Mouse (Mus musculus) limb, embryonic 11.5 days (tissue): ENCODE data around the gene Prkar2a. TPM values are rescaled to one million over a fixed set of nuclear protein-coding genes. Genes with fewer than 3 reads are reported as not detected.

Experiments used
- ATAC-seq: fragments of 200-750 bp; cut with Nextera tagmentation; 2 replicates; pipeline ENCODE4 v1.8.0; 2017; ENCODE audit warnings: low read depth; ENCODE audit not compliant: insufficient number of reproducible peaks, low FRiP score, low TSS enrichment
- DNase-seq: peaks from one replicate; pipeline ENCODE4 v3.0.0-alpha.2; 2015; ENCODE audit warnings: low spot score
- H3K27ac ChIP-seq: fragments of 300-500 bp; sonication (generic); replicated peaks from 2 replicates; pipeline ENCODE4 v1.5.1; 2014; ENCODE audit warnings: low read depth, mild to moderate bottlenecking, low read length
- H3K27me3 ChIP-seq: fragments of 300-500 bp; sonication (generic); 2 replicates; pipeline ENCODE4 v1.6.1; 2014; ENCODE audit warnings: mild to moderate bottlenecking, low read length, mixed read lengths; ENCODE audit not compliant: control insufficient read depth, insufficient read depth
- H3K36me3 ChIP-seq: fragments of 300-500 bp; sonication (generic); 2 replicates; pipeline ENCODE4 v1.6.1; 2014; ENCODE audit warnings: mild to moderate bottlenecking, low read length, moderate library complexity, mixed read lengths; ENCODE audit not compliant: control insufficient read depth, insufficient read depth
- H3K4me1 ChIP-seq: fragments of 300-500 bp; sonication (generic); 2 replicates; pipeline ENCODE4 v1.6.1; 2014; ENCODE audit warnings: low read length, mixed read lengths; ENCODE audit not compliant: control insufficient read depth, insufficient read depth
- H3K4me2 ChIP-seq: fragments of 300-500 bp; sonication (generic); 2 replicates; pipeline ENCODE4 v1.6.1; 2014; ENCODE audit warnings: low read depth, mild to moderate bottlenecking, moderate library complexity; ENCODE audit not compliant: severe bottlenecking
- H3K4me3 ChIP-seq: fragments of 300-500 bp; sonication (generic); 2 replicates; pipeline ENCODE4 v1.5.1; 2014; ENCODE audit warnings: low read depth, low read length
- H3K9ac ChIP-seq: fragments of 300-500 bp; sonication (generic); 2 replicates; pipeline ENCODE4 v1.6.1; 2014; ENCODE audit warnings: mild to moderate bottlenecking, low read length
- H3K9me3 ChIP-seq: fragments of 300-500 bp; sonication (generic); 2 replicates; pipeline ENCODE4 v1.6.1; 2016; ENCODE audit warnings: low read length; ENCODE audit not compliant: control insufficient read depth
- WGBS: fragments of 180-500 bp; shearing (Covaris S2); extraction: QIAGEN DNeasy Blood & Tissue Kit; methylation state at CpG from one replicate; pipeline ENCODE4 v1.1.7; 2014; 5-methylcytosine and 5-hydroxymethylcytosine counted together
- polyA plus RNA-seq: library from polyadenylated mRNA; unstranded; fragments of >200 nt; fragmentation: Nextera tagmentation; extraction: Ambion mirVana; gene quantifications from 2 replicates; pipeline ENCODE4 v1.2.1, GENCODE M21; 2014

Gene Prkar2a
- polyA plus RNA-seq, 1 experiment from 2014 or later = 32.5 TPM

DNA sequence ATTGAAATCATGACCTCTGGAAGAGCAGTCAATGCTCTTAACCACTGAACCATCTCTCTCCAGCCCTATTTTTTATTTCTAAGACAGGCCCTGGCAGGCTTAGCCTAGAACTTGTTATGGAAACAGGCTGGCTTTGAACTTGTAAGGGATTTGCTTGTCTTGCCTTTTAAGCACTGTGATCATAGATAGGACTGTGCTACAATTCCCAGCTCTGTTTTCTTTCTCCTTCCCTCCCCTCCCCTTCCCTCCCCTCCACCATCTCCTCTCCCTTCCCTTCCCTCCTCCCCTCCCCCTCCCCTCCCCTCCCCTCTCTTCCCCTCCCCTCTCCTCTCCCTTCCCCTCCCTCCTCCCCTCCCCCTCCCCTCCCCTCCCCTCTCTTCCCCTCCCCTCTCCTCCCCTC is 13.4 kb downstream of the Prkar2a start:
- no peak overlapping the region for H3K4me3 ChIP-seq
- no peaks in the 10 kb centered on the region for H3K36me3 ChIP-seq
- no peaks in the 10 kb centered on the region for H3K27me3 ChIP-seq
- no peak overlapping the region for H3K9ac ChIP-seq
- H3K9me3 ChIP-seq = no peaks in the 10 kb centered on the region
- H3K4me1 ChIP-seq = no peaks in the 10 kb centered on the region
- no peak overlapping the region for H3K4me2 ChIP-seq
- no peak overlapping the region for H3K27ac ChIP-seq
- ATAC-seq (no peak), DNase-seq (no peak)

DNA sequence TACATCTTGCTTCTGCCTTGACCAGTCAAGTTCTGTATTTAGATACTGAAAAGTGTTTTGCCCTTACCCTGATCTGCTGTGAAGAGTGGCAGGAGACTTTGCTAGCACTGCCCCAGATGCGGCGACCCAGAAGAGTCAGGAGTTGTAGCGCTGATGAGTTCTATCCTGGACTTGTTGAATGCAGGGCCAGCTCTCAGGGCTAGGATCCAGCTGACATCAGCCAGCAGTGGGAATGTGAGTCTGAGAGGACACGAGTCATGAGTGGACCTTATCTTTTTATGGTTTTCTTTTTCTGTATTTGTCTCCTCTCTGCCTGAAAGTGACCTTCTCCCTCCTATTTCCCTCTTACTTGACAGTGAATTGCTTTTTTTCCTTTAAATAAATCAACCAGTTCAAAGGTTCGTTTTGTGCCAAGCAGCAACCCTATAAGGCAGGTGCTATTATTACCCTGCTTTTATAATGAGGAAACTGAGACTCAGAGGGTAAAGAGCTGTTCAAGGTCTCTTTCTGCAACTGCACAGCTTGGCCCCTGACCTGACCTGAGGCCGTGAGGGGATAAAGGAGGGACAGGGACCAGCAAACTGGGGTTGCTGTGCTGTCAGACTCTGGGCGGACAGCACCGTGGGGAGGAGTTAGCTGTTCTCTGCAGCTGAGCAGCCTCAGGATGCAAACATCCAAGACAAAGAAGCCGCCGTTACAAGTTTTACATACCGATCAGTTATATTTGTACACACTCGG is 14.4 kb downstream of the Prkar2a start:
- no peak for DNase-seq
- no peak overlapping the region for H3K4me3 ChIP-seq
- no peak for ATAC-seq
- no peaks in the 10 kb centered on the region for H3K9me3 ChIP-seq
- WGBS = 56% methylated on average over 12 of the region's 12 CpGs
- no peak overlapping the region for H3K27ac ChIP-seq
- H3K36me3 ChIP-seq = no peaks in the 10 kb centered on the region
- no peaks in the 10 kb centered on the region for H3K27me3 ChIP-seq
- no peaks in the 10 kb centered on the region for H3K4me1 ChIP-seq
- H3K9ac ChIP-seq = no peak overlapping the region
- no peak overlapping the region for H3K4me2 ChIP-seq

DNA sequence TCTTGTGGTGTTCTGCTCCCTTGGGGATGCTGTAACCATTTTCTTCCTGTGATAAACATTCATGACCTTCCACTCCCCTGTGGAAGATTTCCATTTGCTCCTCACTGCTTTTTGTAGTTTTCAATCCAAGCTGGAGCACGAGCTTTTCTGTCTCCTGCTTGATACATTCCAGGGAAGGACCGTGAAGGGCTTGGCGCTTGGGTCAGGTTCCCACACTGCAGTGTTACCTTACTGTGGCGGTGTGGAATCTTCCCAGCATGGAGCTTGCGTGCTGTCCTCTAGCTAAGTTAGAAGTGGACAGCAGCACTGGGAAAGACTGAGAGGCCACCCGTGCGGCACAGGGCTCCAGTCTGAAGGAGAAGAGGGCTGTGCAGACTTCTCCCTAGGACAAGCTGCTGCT is 15.5 kb downstream of the Prkar2a start:
- H3K4me2 ChIP-seq = no peak overlapping the region
- WGBS = 77% methylated on average over 7 of the region's 7 CpGs
- H3K27me3 ChIP-seq = no peaks in the 10 kb centered on the region
- no peak for DNase-seq
- H3K4me3 ChIP-seq = no peak overlapping the region
- no peak overlapping the region for H3K27ac ChIP-seq
- no peaks in the 10 kb centered on the region for H3K9me3 ChIP-seq
- no peaks in the 10 kb centered on the region for H3K36me3 ChIP-seq
- ATAC-seq = no peak
- H3K9ac ChIP-seq = no peak overlapping the region
- H3K4me1 ChIP-seq = no peaks in the 10 kb centered on the region

DNA sequence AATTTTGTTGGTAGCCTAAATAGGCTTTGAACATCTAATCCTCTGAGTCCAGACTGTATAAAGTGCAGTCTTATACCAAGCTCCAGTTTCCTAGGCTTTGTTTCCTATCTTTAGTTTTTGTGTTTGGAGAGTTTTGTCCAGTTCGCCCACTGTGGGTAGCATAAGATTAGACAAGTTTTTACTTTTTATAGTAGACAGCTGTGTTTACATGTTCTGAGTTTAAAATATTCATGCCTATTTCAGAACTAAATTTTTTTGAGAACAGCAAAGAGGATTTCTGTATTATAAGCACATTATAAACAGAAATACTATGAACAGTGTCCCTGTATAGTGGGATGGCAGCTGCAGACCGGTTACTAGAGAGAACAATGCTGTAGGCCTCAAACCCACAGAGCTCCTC is 18.1 kb downstream of the Prkar2a start:
- Histone ChIP-seq H3K27ac (no peak overlapping the region), H3K9me3 (no peaks in the 10 kb centered on the region), H3K4me3 (no peak overlapping the region), H3K27me3 (no peaks in the 10 kb centered on the region), H3K4me1 (no peaks in the 10 kb centered on the region), H3K9ac (no peak overlapping the region), H3K4me2 (no peak overlapping the region), H3K36me3 (no peaks in the 10 kb centered on the region)
- DNase-seq (no peak), ATAC-seq (no peak)
- WGBS = 91% methylated on average over 2 of the region's 2 CpGs

- H3K4me3 ChIP-seq = no peak overlapping the region
- H3K9me3 ChIP-seq = no peaks in the 10 kb centered on the region
- ATAC-seq = no peak
- 95% methylated on average over 8 of the region's 8 CpGs for WGBS
- no peak overlapping the region for H3K9ac ChIP-seq
- H3K4me1 ChIP-seq = no peaks in the 10 kb centered on the region
- H3K27me3 ChIP-seq = no peaks in the 10 kb centered on the region
- H3K27ac ChIP-seq = no peak overlapping the region
- no peaks in the 10 kb centered on the region for H3K36me3 ChIP-seq
- no peak for DNase-seq
- H3K4me2 ChIP-seq = no peak overlapping the region
Measured at GRCm38 (mm10) chr9:108708833-108709232, 19.7 kb downstream of the Prkar2a start.

- no peak for ATAC-seq
- Histone ChIP-seq H3K27me3 (no peaks in the 10 kb centered on the region), H3K4me2 (no peak overlapping the region), H3K36me3 (no peaks in the 10 kb centered on the region), H3K27ac (no peak overlapping the region), H3K9me3 (no peaks in the 10 kb centered on the region), H3K9ac (no peak overlapping the region), H3K4me3 (no peak overlapping the region), H3K4me1 (no peaks in the 10 kb centered on the region)
- no peak for DNase-seq
- 84% methylated on average over 7 of the region's 7 CpGs for WGBS
Measured at GRCm38 (mm10) chr9:108710767-108711166, 21.7 kb downstream of the Prkar2a start.

DNA sequence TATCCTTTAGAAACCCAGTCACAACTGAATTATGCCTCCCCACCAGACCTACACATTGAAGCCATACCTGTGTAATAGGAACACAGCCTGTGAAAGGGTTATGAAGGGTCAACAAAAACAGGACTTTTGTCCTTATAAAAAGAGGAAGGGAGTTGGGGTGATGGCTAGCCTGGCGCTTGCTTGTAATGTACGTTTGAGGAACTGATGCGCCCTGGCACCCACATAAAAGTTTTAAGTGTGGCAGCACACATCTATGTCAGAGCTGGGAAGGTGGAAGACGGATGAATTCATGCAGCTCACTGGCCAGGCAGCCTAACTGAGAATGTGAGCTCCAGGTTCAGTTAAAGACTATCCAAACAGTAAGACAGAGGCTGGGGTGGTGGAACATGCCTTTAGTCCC is 27.1 kb downstream of the Prkar2a start:
- no peak overlapping the region for H3K4me2 ChIP-seq
- 0 out of 2 replicates have a peak, but pooled peaks cover 2% of the 10 kb centered on the region for H3K36me3 ChIP-seq
- no peak overlapping the region for H3K9ac ChIP-seq
- no peak overlapping the region for H3K27ac ChIP-seq
- H3K27me3 ChIP-seq = no peaks in the 10 kb centered on the region
- 89% methylated on average over 4 of the region's 4 CpGs for WGBS
- DNase-seq (no peak), ATAC-seq (no peak)
- no peaks in the 10 kb centered on the region for H3K9me3 ChIP-seq
- no peak overlapping the region for H3K4me3 ChIP-seq
- no peaks in the 10 kb centered on the region for H3K4me1 ChIP-seq

DNA sequence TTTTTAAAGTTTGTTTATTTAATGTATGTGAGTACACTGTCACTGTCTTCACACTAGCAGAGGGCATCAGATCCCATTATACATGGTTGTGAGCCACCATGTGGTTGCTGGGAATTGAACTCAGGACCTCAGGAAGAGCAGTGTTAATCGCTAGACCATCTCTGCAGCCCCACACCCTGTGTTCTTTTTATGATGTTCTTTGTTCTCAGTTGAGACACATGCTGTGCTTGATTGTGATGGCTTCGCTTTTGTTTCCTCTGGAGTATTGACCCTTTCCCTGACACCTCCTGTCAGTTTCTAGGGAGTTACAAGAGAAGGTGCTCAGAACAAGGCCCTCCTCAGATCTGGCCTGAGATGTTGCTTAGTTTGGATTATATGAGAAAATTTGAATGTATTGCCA is 34.6 kb downstream of the Prkar2a start:
- H3K4me2 ChIP-seq = no peak overlapping the region
- 0 out of 2 replicates have a peak, but pooled peaks cover 2% of the 10 kb centered on the region for H3K36me3 ChIP-seq
- H3K9me3 ChIP-seq = no peaks in the 10 kb centered on the region
- no peak for DNase-seq
- ATAC-seq = no peak
- no peaks in the 10 kb centered on the region for H3K4me1 ChIP-seq
- 48% methylated on average over 2 of the region's 2 CpGs for WGBS
- no peak overlapping the region for H3K9ac ChIP-seq
- no peak overlapping the region for H3K4me3 ChIP-seq
- H3K27ac ChIP-seq = no peak overlapping the region
- H3K27me3 ChIP-seq = no peaks in the 10 kb centered on the region

DNA sequence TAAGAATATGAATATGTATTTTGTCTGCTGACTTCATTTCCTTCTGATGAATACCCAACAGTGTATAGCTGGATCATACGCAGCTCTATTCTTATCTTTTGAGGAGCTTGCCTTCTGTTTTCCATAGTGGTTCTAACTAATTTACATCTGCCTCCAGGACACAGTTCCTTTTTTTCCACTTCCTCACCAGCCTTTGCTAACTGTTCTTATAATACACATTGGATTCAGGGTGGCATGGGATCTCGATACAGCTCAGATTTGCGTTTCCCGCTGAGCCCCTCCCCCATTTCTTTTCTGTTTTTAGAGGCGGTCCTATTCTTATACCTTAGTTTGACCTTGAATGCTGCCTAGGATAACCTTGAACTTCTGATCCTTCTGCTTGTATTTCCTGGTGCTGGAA is 37.0 kb downstream of the Prkar2a start:
- H3K4me3 ChIP-seq = no peak overlapping the region
- 97% methylated on average over 5 of the region's 5 CpGs for WGBS

More for the DNA sequence above, 37.0 kb downstream of the Prkar2a start:
- H3K4me2 ChIP-seq = no peak overlapping the region
- no peak overlapping the region for H3K9ac ChIP-seq
- no peaks in the 10 kb centered on the region for H3K9me3 ChIP-seq
- H3K4me1 ChIP-seq = no peaks in the 10 kb centered on the region
- no peak overlapping the region for H3K27ac ChIP-seq
- ATAC-seq = no peak
- no peaks in the 10 kb centered on the region for H3K27me3 ChIP-seq
- no peaks in the 10 kb centered on the region for H3K36me3 ChIP-seq
- no peak for DNase-seq
